Mouse (Mus musculus): ENCODE results near the gene Ssrp1. TPM values are rescaled to one million over a fixed set of nuclear protein-coding genes. Genes with fewer than 3 reads are reported as not detected.

Gene Ssrp1
- total and polyA plus RNA-seq, 2 experiments from 2014 or later: 144 to 155 TPM

- Histone ChIP-seq H3K27ac (ENCODE audit: low read depth, low read length) (no peak overlapping the region), H3K4me3 (ENCODE audit: low read depth, low read length) (no peak overlapping the region), H3K36me3 (ENCODE audit: insufficient read depth) (peaks cover 31% of the 10 kb centered on the region), H3K27me3 (ENCODE audit: insufficient read depth, low read length) (no peaks in the 10 kb centered on the region), H3K9me3 (ENCODE audit: low read length) (no peaks in the 10 kb centered on the region), H3K4me1 (ENCODE audit: insufficient read depth) (no peaks in the 10 kb centered on the region), H3K4me2 (ENCODE audit: low read depth) (no peak overlapping the region), H3K9ac (no peak overlapping the region)
- ATAC-seq: no peak
- 94% methylated on average over 5 of the region's 5 CpGs for WGBS
- TF ChIP-seq CTCF (IDR thresholded peaks at IDR 0.05; ENCODE audit: low read depth): no peak
- no peak for DNase-seq
These were observed 36.7 kb downstream of the Ssrp1 start for GRCm38 (mm10) chr2:85073751-85074150.

GRCm38 (mm10) chr2:85088716-85089646 lies 51.9 kb downstream of the Ssrp1 start:
- no peaks in the 10 kb centered on the region for H3K27me3 ChIP-seq (ENCODE audit: insufficient read depth, low read length)

GRCm38 (mm10) chr2:85091325-85091724 lies 54.3 kb downstream of the Ssrp1 start:
- ATAC-seq (no peak), DNase-seq (no peak)
- 97% methylated on average over 4 of the region's 4 CpGs for WGBS
- no peak overlapping the region for H3K4me2 ChIP-seq (ENCODE audit: low read depth)
- no peak for TF ChIP-seq CTCF (IDR thresholded peaks at IDR 0.05; ENCODE audit: low read depth)
- no peak overlapping the region for H3K9ac ChIP-seq
- no peaks in the 10 kb centered on the region for H3K9me3 ChIP-seq (ENCODE audit: low read length)
- no peak overlapping the region for H3K27ac ChIP-seq (ENCODE audit: low read depth, low read length)
- no peak overlapping the region for H3K4me3 ChIP-seq (ENCODE audit: low read depth, low read length)
- H3K4me1 ChIP-seq (ENCODE audit: insufficient read depth): no peaks in the 10 kb centered on the region
- H3K36me3 ChIP-seq (ENCODE audit: insufficient read depth): no peaks in the 10 kb centered on the region
- H3K27me3 ChIP-seq (ENCODE audit: insufficient read depth, low read length): no peaks in the 10 kb centered on the region

More at GRCm38 (mm10) chr2:85088716-85089646, 51.9 kb downstream of the Ssrp1 start:
- WGBS: 31% methylated on average over 11 of the region's 11 CpGs
- no peak overlapping the region for H3K9ac ChIP-seq
- H3K9me3 ChIP-seq (ENCODE audit: low read length): no peaks in the 10 kb centered on the region
- ATAC-seq (peak; percentile 78), DNase-seq (peak; percentile 55)
- no peak overlapping the region for H3K4me2 ChIP-seq (ENCODE audit: low read depth)
- no peak for TF ChIP-seq CTCF (IDR thresholded peaks at IDR 0.05; ENCODE audit: low read depth)
- H3K4me1 ChIP-seq (ENCODE audit: insufficient read depth): no peaks in the 10 kb centered on the region
- no peaks in the 10 kb centered on the region for H3K36me3 ChIP-seq (ENCODE audit: insufficient read depth)
- no peak overlapping the region for H3K4me3 ChIP-seq (ENCODE audit: low read depth, low read length)
- no peak overlapping the region for H3K27ac ChIP-seq (ENCODE audit: low read depth, low read length)

DNA sequence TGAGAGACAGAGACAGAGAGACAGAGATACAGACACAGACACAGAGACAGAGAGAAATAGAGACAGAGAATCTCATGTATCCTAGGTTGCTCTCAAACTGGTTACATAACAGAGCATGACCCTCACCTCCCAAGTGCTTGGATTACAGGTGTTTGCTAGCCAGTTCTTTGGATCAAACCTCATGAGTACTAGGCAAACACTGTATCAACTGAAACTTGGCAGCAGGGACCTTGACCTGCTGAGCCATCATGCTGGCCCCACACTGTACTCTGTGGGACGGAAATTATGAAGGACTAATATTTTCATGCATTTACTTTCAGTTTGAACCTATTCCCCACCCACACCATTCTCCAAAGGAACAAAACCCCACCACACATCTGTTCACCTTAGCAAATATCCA lies 56.3 kb downstream of the Ssrp1 start:
- Histone ChIP-seq H3K27me3 (ENCODE audit: insufficient read depth, low read length) (no peaks in the 10 kb centered on the region), H3K4me1 (ENCODE audit: insufficient read depth) (no peaks in the 10 kb centered on the region), H3K4me2 (ENCODE audit: low read depth) (no peak overlapping the region), H3K36me3 (ENCODE audit: insufficient read depth) (no peaks in the 10 kb centered on the region), H3K9me3 (ENCODE audit: low read length) (no peaks in the 10 kb centered on the region), H3K27ac (ENCODE audit: low read depth, low read length) (no peak overlapping the region), H3K9ac (no peak overlapping the region), H3K4me3 (ENCODE audit: low read depth, low read length) (no peak overlapping the region)
- DNase-seq (no peak), ATAC-seq (no peak)
- no peak for TF ChIP-seq CTCF (IDR thresholded peaks at IDR 0.05; ENCODE audit: low read depth)
- WGBS: 93% methylated on average over 1 of the region's 1 CpGs

DNA sequence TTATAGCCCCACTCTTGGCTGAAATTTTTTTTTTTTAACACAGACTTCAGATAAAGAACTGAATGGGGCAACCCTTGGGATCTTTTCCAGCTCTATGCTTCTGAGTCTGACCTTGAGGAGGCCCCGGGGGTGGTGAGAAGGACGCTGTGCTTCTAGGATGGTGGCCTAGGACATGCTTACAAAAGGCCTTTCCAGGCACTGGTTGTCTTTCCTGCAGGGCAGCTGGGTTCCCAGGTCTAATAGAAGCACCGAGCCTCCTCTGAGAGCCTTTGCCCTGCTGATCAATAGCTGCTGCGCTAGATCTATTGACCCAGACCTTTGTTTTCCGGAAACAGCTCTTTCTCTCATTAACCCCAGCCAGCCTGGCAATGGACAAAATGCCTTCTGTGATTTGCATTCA lies 58.9 kb downstream of the Ssrp1 start:
- no peaks in the 10 kb centered on the region for H3K9me3 ChIP-seq (ENCODE audit: low read length)
- TF ChIP-seq CTCF (IDR thresholded peaks at IDR 0.05; ENCODE audit: low read depth): no peak
- H3K4me1 ChIP-seq (ENCODE audit: insufficient read depth): no peaks in the 10 kb centered on the region
- no peaks in the 10 kb centered on the region for H3K27me3 ChIP-seq (ENCODE audit: insufficient read depth, low read length)
- H3K4me3 ChIP-seq (ENCODE audit: low read depth, low read length): no peak overlapping the region
- DNase-seq: no peak
- H3K36me3 ChIP-seq (ENCODE audit: insufficient read depth): no peaks in the 10 kb centered on the region
- no peak for ATAC-seq
- no peak overlapping the region for H3K27ac ChIP-seq (ENCODE audit: low read depth, low read length)
- no peak overlapping the region for H3K4me2 ChIP-seq (ENCODE audit: low read depth)
- WGBS: 20% methylated on average over 5 of the region's 5 CpGs
- H3K9ac ChIP-seq: no peak overlapping the region

Other genes starting within 250 kb of the Ssrp1 start
- 14.8 and 15.1 TPM in 2 replicates for gene Ube2l6, start 238.4 kb upstream of the Ssrp1 start, total RNA-seq (2014; rRNA removed)
- gene Ube2l6, start 238.4 kb upstream of the Ssrp1 start, polyA plus RNA-seq (2015; fragmentation: Nextera tagmentation; extraction: Ambion mirVana): 14.9 and 18.1 TPM in 2 replicates
- gene Smtnl1, start 214.6 kb upstream of the Ssrp1 start, total RNA-seq (2014; rRNA removed): 0.29 TPM in 1 of 2 replicates, not detected in the other
- 0.17 TPM in 1 of 2 replicates, not detected in the other for gene Smtnl1, start 214.6 kb upstream of the Ssrp1 start, polyA plus RNA-seq (2015; fragmentation: Nextera tagmentation; extraction: Ambion mirVana)
- gene Timm10, start 210.2 kb upstream of the Ssrp1 start, total RNA-seq (2014; rRNA removed): 67.3 and 74.6 TPM in 2 replicates
- gene Timm10, start 210.2 kb upstream of the Ssrp1 start, polyA plus RNA-seq (2015; fragmentation: Nextera tagmentation; extraction: Ambion mirVana): 97.7 and 116 TPM in 2 replicates
- 0.92 and 3.0 TPM in 2 replicates for gene Slc43a1, start 198.4 kb upstream of the Ssrp1 start, total RNA-seq (2014; rRNA removed)
- gene Slc43a1, start 198.4 kb upstream of the Ssrp1 start, polyA plus RNA-seq (2015; fragmentation: Nextera tagmentation; extraction: Ambion mirVana): 0.91 and 0.94 TPM in 2 replicates
- gene Rtn4rl2, start 150.5 kb upstream of the Ssrp1 start, total RNA-seq (2014; rRNA removed): 17.7 and 23.7 TPM in 2 replicates
- gene Rtn4rl2, start 150.5 kb upstream of the Ssrp1 start, polyA plus RNA-seq (2015; fragmentation: Nextera tagmentation; extraction: Ambion mirVana): 25.8 and 26.1 TPM in 2 replicates
- 2.2 and 7.6 TPM in 2 replicates for gene Slc43a3, start 100.7 kb upstream of the Ssrp1 start, total RNA-seq (2014; rRNA removed)
- gene Slc43a3, start 100.7 kb upstream of the Ssrp1 start, polyA plus RNA-seq (2015; fragmentation: Nextera tagmentation; extraction: Ambion mirVana): 3.5 and 3.8 TPM in 2 replicates
- gene Prg2, start 56.8 kb upstream of the Ssrp1 start, total RNA-seq (2014; rRNA removed): not detected in 2 replicates
- not detected in 2 replicates for gene Prg2, start 56.8 kb upstream of the Ssrp1 start, polyA plus RNA-seq (2015; fragmentation: Nextera tagmentation; extraction: Ambion mirVana)
- gene Prg3, start 49.0 kb upstream of the Ssrp1 start, total RNA-seq (2014; rRNA removed): not detected in 2 replicates
- not detected in 2 replicates for gene Prg3, start 49.0 kb upstream of the Ssrp1 start, polyA plus RNA-seq (2015; fragmentation: Nextera tagmentation; extraction: Ambion mirVana)
- gene P2rx3, start 228 bp downstream of the Ssrp1 start, total RNA-seq (2014; rRNA removed): 1.2 TPM in 1 of 2 replicates, not detected in the other
- gene P2rx3, start 228 bp downstream of the Ssrp1 start, polyA plus RNA-seq (2015; fragmentation: Nextera tagmentation; extraction: Ambion mirVana): 0.35 and 0.41 TPM in 2 replicates
- gene Tnks1bp1, start 10.8 kb downstream of the Ssrp1 start, total RNA-seq (2014; rRNA removed): 47.9 and 77.0 TPM in 2 replicates
- 15.7 and 22.8 TPM in 2 replicates for gene Tnks1bp1, start 10.8 kb downstream of the Ssrp1 start, polyA plus RNA-seq (2015; fragmentation: Nextera tagmentation; extraction: Ambion mirVana)
- gene Aplnr, start 99.0 kb downstream of the Ssrp1 start, total RNA-seq (2014; rRNA removed): 12.1 and 22.6 TPM in 2 replicates
- gene Aplnr, start 99.0 kb downstream of the Ssrp1 start, polyA plus RNA-seq (2015; fragmentation: Nextera tagmentation; extraction: Ambion mirVana): 23.9 and 25.3 TPM in 2 replicates
- gene Lrrc55, start 160.0 kb downstream of the Ssrp1 start, total RNA-seq (2014; rRNA removed): 31.5 and 36.7 TPM in 2 replicates
- gene Lrrc55, start 160.0 kb downstream of the Ssrp1 start, polyA plus RNA-seq (2015; fragmentation: Nextera tagmentation; extraction: Ambion mirVana): 11.2 and 14.6 TPM in 2 replicates